Mouse (Mus musculus) spleen, postnatal 10 days (tissue): ENCODE results near the gene Rad51b.

ENCODE experiments used
- DNase-seq, 2 experiments: peaks; one replicate each; pipeline ENCODE4 v3.0.0; 2021 to 2022; ENCODE audit warnings: low spot score in 2 of 2

The Rad51b gene

GRCm38 (mm10) chr12:79686594-79687325, 389.7 kb downstream of the Rad51b start:
- DNase-seq, result no peak

- DNase-seq, result no peak
These were observed 390.8 kb downstream of the Rad51b start for GRCm38 (mm10) chr12:79687683-79688386.

- DNase-seq, result no peak
These were observed 392.2 kb downstream of the Rad51b start for GRCm38 (mm10) chr12:79689299-79689698.

- DNase-seq, result no peak
These were observed 395.1 kb downstream of the Rad51b start for GRCm38 (mm10) chr12:79691929-79692862.

- no peak for DNase-seq
These were observed 398.9 kb downstream of the Rad51b start for GRCm38 (mm10) chr12:79695832-79696434.

- DNase-seq, result no peak
These were observed 406.5 kb downstream of the Rad51b start for GRCm38 (mm10) chr12:79703555-79703954.

- DNase-seq, result no peak
These were observed 408.6 kb downstream of the Rad51b start for GRCm38 (mm10) chr12:79705501-79706266.

- DNase-seq, result no peak
These were observed 410.7 kb downstream of the Rad51b start for GRCm38 (mm10) chr12:79707565-79708422.

- no peak for DNase-seq
These were observed 411.3 kb downstream of the Rad51b start for GRCm38 (mm10) chr12:79708423-79708733.

- no peak for DNase-seq
These were observed 416.2 kb downstream of the Rad51b start for GRCm38 (mm10) chr12:79713286-79713685.

GRCm38 (mm10) chr12:79714484-79714883, 417.4 kb downstream of the Rad51b start:
- no peak for DNase-seq

- no peak for DNase-seq
These were observed 418.6 kb downstream of the Rad51b start for GRCm38 (mm10) chr12:79715506-79716345.

- no peak for DNase-seq
These were observed 422.2 kb downstream of the Rad51b start for GRCm38 (mm10) chr12:79719091-79719846.

GRCm38 (mm10) chr12:79719847-79720201, 422.7 kb downstream of the Rad51b start:
- DNase-seq, result no peak

- DNase-seq, result no peak
These were observed 427.8 kb downstream of the Rad51b start for GRCm38 (mm10) chr12:79724875-79725274.

GRCm38 (mm10) chr12:79725711-79726110, 428.6 kb downstream of the Rad51b start:
- DNase-seq, result no peak

GRCm38 (mm10) chr12:79726116-79726515, 429.0 kb downstream of the Rad51b start:
- no peak for DNase-seq

- DNase-seq, result no peak
These were observed 429.9 kb downstream of the Rad51b start for GRCm38 (mm10) chr12:79726959-79727358.
